Mouse (Mus musculus) hindbrain, postnatal 0 days (tissue): ENCODE measurements at regions not wholly inside any gene's neighbourhood (a gene's known extent, or its start where the extent isn't known, plus 50 kb on each side); places are given as distances from the start of the nearest gene placed in this dataset.

Experiments used
- ATAC-seq: fragments of 200-750 bp; cut with Nextera tagmentation; 2 replicates; pipeline ENCODE4 v1.8.0; 2017; ENCODE audit warnings: mild to moderate bottlenecking, moderate TSS enrichment, moderate library complexity
- DNase-seq: peaks from one replicate; pipeline ENCODE4 v3.0.0-alpha.2; 2015; ENCODE audit warnings: low spot score
- H3K27ac ChIP-seq: fragments of 300-500 bp; sonication (generic); 2 replicates; pipeline ENCODE4 v1.5.1; 2014; ENCODE audit warnings: mild to moderate bottlenecking
- H3K27me3 ChIP-seq: fragments of 300-500 bp; sonication (generic); 2 replicates; pipeline ENCODE4 v1.6.1; 2014; ENCODE audit warnings: low read length, mixed read lengths; ENCODE audit not compliant: insufficient read depth
- H3K36me3 ChIP-seq: fragments of 300-500 bp; sonication (generic); 2 replicates; pipeline ENCODE4 v1.6.1; 2014; ENCODE audit warnings: low read length, mixed read lengths; ENCODE audit not compliant: insufficient read depth
- H3K4me1 ChIP-seq: fragments of 300-500 bp; sonication (generic); 2 replicates; pipeline ENCODE4 v1.6.1; 2014; ENCODE audit warnings: antibody characterized with exemption, low read length, mixed read lengths; ENCODE audit not compliant: insufficient read depth
- H3K4me2 ChIP-seq: fragments of 300-500 bp; sonication (generic); 2 replicates; pipeline ENCODE4 v1.6.1; 2014; ENCODE audit warnings: low read depth, mild to moderate bottlenecking, low read length, moderate library complexity, mixed read lengths
- H3K4me3 ChIP-seq: fragments of 300-500 bp; sonication (generic); 2 replicates; pipeline ENCODE4 v1.5.1; 2014; ENCODE audit warnings: low read length
- H3K9ac ChIP-seq: fragments of 300-500 bp; sonication (generic); replicated peaks from 2 replicates; pipeline ENCODE4 v1.6.1; 2014; ENCODE audit warnings: mild to moderate bottlenecking, low read length, moderate library complexity, mixed read lengths
- H3K9me3 ChIP-seq: fragments of 300-500 bp; sonication (generic); 2 replicates; pipeline ENCODE4 v1.6.1; 2016; ENCODE audit warnings: low read length, mixed read lengths
- CTCF ChIP-seq: IDR thresholded peaks from 2 replicates; pipeline ENCODE4 v1.5.1; 2016; ENCODE audit warnings: antibody characterized with exemption, control low read depth, low read depth
- WGBS: fragments of 180-500 bp; shearing (Covaris S2); extraction: QIAGEN DNeasy Blood & Tissue Kit; methylation state at CpG from one replicate; pipeline ENCODE4 v1.1.7; 2014; 5-methylcytosine and 5-hydroxymethylcytosine counted together

DNA sequence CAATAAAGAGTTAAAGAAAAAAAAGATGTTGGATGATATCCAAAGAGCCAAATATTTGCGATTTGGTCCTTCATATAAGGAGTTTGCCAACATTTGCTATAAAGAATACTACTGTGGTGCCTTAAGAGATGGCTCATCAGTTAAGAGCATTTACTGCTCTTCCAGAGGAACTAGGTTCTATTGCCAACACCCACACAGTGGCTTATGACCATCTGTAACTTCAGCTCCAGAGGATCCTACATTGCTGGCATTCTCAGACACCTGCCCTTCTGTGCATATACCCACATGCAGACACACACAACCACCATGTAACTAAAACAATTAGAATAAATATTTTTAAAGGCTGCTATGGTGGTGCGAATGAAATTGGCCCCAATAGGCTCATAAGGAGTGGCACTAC, 131.7 kb downstream of the Mex3b start:
- no peak for DNase-seq
- no peaks in the 10 kb centered on the region for H3K36me3 ChIP-seq
- H3K9ac ChIP-seq = no peak overlapping the region
- 83% methylated on average over 2 of the region's 2 CpGs for WGBS
- H3K27ac ChIP-seq = no peak overlapping the region
- ATAC-seq = no peak
- H3K4me2 ChIP-seq = no peak overlapping the region
- no peaks in the 10 kb centered on the region for H3K9me3 ChIP-seq
- H3K27me3 ChIP-seq = no peaks in the 10 kb centered on the region
- TF ChIP-seq CTCF = no peak
- no peak overlapping the region for H3K4me3 ChIP-seq
- no peaks in the 10 kb centered on the region for H3K4me1 ChIP-seq

- ATAC-seq (no peak), DNase-seq (no peak)
- no peaks in the 10 kb centered on the region for H3K4me1 ChIP-seq
- no peak overlapping the region for H3K4me3 ChIP-seq
- 86% methylated on average over 4 of the region's 4 CpGs for WGBS
- no peak overlapping the region for H3K9ac ChIP-seq
- no peak for TF ChIP-seq CTCF
- H3K36me3 ChIP-seq = no peaks in the 10 kb centered on the region
- no peaks in the 10 kb centered on the region for H3K27me3 ChIP-seq
- H3K4me2 ChIP-seq = no peak overlapping the region
- H3K9me3 ChIP-seq = no peaks in the 10 kb centered on the region
- H3K27ac ChIP-seq = no peak overlapping the region
Observed at GRCm38 (mm10) chr7:83007540-83007939, 140.4 kb downstream of the Mex3b start.

- no peak for TF ChIP-seq CTCF
- 66% methylated on average over 2 of the region's 2 CpGs for WGBS
- H3K4me2 ChIP-seq = no peak overlapping the region
- H3K4me3 ChIP-seq = no peak overlapping the region
- H3K4me1 ChIP-seq = no peaks in the 10 kb centered on the region
- no peaks in the 10 kb centered on the region for H3K27me3 ChIP-seq
- H3K36me3 ChIP-seq = no peaks in the 10 kb centered on the region
- no peak overlapping the region for H3K9ac ChIP-seq
- ATAC-seq = no peak
- no peak overlapping the region for H3K27ac ChIP-seq
- no peak for DNase-seq
- H3K9me3 ChIP-seq = no peaks in the 10 kb centered on the region
Observed at GRCm38 (mm10) chr7:83012145-83012544, 145.0 kb downstream of the Mex3b start.

- Histone ChIP-seq H3K36me3 (no peaks in the 10 kb centered on the region), H3K27me3 (no peaks in the 10 kb centered on the region), H3K27ac (no peak overlapping the region), H3K9ac (peak overlapping the region; percentile 21; the same call in 1 of the 2 replicates), H3K4me3 (no peak overlapping the region), H3K4me1 (no peaks in the 10 kb centered on the region), H3K9me3 (no peaks in the 10 kb centered on the region), H3K4me2 (no peak overlapping the region)
- TF ChIP-seq CTCF = no peak
- peak; percentile 17 for DNase-seq
- 25% methylated on average over 7 of the region's 7 CpGs for WGBS
- ATAC-seq = 0 out of 2 replicates have a peak, but pooled peaks have one; percentile 24
Observed at GRCm38 (mm10) chr7:83014725-83015690, 147.9 kb downstream of the Mex3b start.

GRCm38 (mm10) chr7:83015756-83016155, 148.6 kb downstream of the Mex3b start:
- Histone ChIP-seq H3K9me3 (no peaks in the 10 kb centered on the region), H3K9ac (peak overlapping the region; percentile 21; the same call in 1 of the 2 replicates), H3K36me3 (no peaks in the 10 kb centered on the region), H3K4me2 (no peak overlapping the region), H3K4me1 (no peaks in the 10 kb centered on the region), H3K4me3 (no peak overlapping the region), H3K27me3 (no peaks in the 10 kb centered on the region), H3K27ac (no peak overlapping the region)
- WGBS = 24% methylated on average over 4 of the region's 4 CpGs
- DNase-seq = peak; percentile 14
- TF ChIP-seq CTCF = no peak
- no peak for ATAC-seq

- WGBS = 63% methylated on average over 4 of the region's 4 CpGs
- no peak overlapping the region for H3K9ac ChIP-seq
- no peak for ATAC-seq
- H3K4me3 ChIP-seq = no peak overlapping the region
- no peak for DNase-seq
- no peaks in the 10 kb centered on the region for H3K9me3 ChIP-seq
- no peaks in the 10 kb centered on the region for H3K4me1 ChIP-seq
- H3K27ac ChIP-seq = no peak overlapping the region
- no peaks in the 10 kb centered on the region for H3K27me3 ChIP-seq
- no peak overlapping the region for H3K4me2 ChIP-seq
- H3K36me3 ChIP-seq = no peaks in the 10 kb centered on the region
- TF ChIP-seq CTCF = no peak
Observed at GRCm38 (mm10) chr7:83016566-83016965, 149.4 kb downstream of the Mex3b start.

DNA sequence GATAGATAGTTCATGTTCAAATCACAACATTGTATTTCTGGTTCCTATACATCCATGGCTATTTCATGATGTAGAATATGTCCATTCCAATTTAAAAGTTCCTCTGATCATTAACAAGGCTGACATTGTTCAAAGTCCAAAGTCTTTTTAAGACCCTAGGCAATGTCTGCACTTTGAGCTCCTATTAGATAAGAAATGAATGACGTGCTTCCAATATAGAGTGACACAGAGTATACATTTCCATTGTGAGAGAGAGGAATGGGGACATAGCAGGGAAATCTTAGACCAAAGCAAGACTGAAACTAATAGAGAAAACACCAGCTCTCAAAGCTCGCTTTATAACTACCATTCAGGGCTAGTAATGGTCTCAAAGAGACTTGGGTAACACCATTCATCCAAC, 153.5 kb downstream of the Mex3b start:
- DNase-seq = no peak
- Histone ChIP-seq H3K4me3 (no peak overlapping the region), H3K36me3 (no peaks in the 10 kb centered on the region), H3K27me3 (no peaks in the 10 kb centered on the region), H3K4me1 (no peaks in the 10 kb centered on the region), H3K9ac (no peak overlapping the region), H3K4me2 (no peak overlapping the region), H3K9me3 (no peaks in the 10 kb centered on the region), H3K27ac (no peak overlapping the region)
- WGBS = 94% methylated on average over 2 of the region's 2 CpGs
- no peak for ATAC-seq
- TF ChIP-seq CTCF = no peak
